Mouse (Mus musculus): Measurements from ENCODE around the gene Pxdn. TPM values are rescaled to one million over a fixed set of nuclear protein-coding genes. Genes with fewer than 3 reads are reported as not detected.

Pxdn gene
- total RNA-seq, 2 experiments from 2014 or later: 34.4 to 53.6 TPM

GRCm38 (mm10) chr12:29951043-29951442 lies 13.6 kb downstream of the Pxdn start:
- intact Hi-C loops (cut with DNase I): no loop called here
- DNase-seq (ENCODE audit: low spot score in 2 of 2): no peak

DNA sequence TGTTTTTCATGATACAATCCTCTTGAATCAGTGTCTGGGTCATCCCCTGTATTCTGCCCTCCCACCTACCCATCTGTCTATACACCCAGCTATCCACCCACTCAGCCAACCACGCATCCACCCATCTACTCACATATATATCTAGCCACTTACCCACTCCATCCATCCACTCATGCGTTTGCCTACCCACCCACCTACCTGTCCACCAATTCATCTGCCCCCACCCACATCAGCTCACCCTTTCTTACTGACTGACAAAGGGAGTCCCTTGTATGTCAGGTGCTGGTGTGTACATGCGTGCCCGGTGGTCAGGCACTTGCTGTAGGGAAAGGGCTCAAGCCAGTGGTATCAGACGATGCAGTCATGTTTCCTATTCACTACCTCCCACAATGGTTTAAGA lies 14.1 kb downstream of the Pxdn start:
- intact Hi-C loops (cut with DNase I): no loop called here

DNA sequence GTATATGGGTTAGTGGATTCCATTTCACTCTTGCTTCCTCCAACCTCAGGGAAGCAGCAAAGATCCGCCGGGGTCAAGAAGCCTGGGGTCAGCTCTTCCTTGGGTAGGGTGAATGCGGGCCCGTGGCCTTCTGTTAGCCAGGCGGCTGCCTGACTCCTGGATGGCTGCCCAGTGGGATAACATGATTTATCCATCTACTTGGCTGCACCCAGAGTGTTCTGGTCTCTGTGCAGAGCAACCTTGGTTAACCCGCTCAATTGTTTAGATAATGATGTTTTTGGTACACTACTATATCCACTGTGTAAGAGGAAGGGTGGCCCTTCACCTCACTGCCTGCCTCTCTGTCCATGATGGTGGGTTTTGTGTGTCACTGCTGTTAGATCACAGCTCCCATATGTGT lies 14.7 kb downstream of the Pxdn start:
- intact Hi-C loops (cut with DNase I): no loop called here
- no peak for DNase-seq (ENCODE audit: low spot score in 2 of 2)

More for the DNA sequence above, 14.1 kb downstream of the Pxdn start:
- no peak for DNase-seq (ENCODE audit: low spot score in 2 of 2)

DNA sequence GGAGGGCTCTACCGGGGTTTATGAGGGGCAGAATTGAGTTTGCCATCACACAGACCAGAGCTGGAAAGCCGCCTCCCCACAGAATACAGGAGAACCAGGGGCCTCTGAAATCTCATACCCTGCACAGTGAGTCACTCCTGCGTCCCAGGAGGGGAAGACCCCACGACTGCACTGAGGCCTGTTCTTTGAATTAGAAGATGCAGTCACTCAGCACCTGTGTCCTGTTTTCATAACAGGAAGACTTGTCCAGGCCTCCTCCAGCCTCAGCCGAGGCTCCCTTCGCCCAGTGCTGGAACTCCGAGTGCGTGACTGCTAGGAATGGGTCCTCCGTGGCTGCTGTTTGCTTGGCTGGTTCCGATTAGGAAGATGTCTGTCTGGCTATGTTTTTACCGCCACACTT lies 16.6 kb downstream of the Pxdn start:
- intact Hi-C loops (cut with DNase I): no loop called here
- DNase-seq (ENCODE audit: low spot score in 2 of 2): no peak

- no peak for DNase-seq (ENCODE audit: low spot score in 2 of 2)
- intact Hi-C loops (cut with DNase I): no loop called here
Measured at GRCm38 (mm10) chr12:29954464-29954863, 17.1 kb downstream of the Pxdn start.

DNA sequence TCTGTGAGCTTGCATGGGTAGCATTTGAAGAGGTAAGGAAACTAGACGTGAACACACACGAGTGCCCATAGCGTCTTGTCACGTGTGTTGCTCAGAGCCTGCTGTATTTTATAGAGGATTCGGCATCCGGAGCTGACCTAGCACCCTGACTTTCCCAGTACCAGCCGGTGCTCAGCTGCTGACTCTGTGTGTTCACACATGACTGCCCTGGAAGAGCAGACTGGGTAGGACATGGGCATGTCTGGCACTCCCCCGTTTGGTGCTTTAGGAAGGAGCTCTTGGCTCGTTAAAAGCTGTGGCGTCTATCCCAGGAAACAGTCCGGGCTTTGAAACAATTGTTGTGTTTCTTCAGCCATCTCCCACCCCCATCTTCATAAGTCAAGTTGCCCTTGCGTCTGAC lies 19.6 kb downstream of the Pxdn start:
- DNase-seq (ENCODE audit: low spot score in 2 of 2): no peak
- intact Hi-C loops (cut with DNase I): no loop called here

DNA sequence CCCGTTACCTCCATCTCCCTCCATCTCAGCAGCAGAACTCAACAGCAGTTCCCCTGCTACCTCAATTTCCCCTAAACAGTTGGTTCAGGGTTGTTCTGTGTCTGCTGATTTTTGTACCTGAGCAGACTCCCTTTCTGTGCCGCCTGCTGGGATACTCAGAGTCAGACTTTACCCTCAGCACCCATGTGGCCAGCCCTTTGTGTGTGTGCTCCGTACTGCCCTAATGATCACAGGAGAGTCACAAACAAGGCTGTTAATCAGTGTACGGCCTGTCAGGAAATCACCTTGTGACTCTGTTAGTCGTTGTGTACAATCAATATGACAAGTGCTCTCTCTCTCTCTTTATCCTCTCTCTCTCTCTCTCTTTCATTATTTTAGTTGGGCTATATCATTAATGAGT lies 21.2 kb downstream of the Pxdn start:
- DNase-seq (ENCODE audit: low spot score in 2 of 2): no peak
- intact Hi-C loops (cut with DNase I): no loop called here

DNA sequence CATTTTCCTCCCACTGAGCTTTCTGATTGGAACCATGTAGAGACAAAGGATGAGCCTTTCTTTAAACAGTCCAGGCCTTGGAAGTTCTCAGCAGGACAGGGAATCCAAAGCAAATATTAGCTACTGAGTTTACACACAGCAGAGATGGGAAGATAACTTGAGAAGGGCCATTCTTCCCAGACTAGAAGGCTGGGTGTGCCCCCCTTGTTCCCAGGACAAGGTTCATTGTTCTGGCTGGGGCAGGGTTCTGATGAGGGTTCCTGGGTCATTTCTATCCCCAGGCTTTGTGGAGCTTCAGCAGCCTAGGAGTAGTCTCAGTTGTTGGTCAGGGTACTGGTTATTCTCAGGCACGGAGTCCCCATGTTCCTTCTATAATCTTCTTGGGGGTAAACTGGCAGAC lies 23.6 kb downstream of the Pxdn start:
- intact Hi-C loops (cut with DNase I): no loop called here
- DNase-seq (ENCODE audit: low spot score in 2 of 2): no peak

DNA sequence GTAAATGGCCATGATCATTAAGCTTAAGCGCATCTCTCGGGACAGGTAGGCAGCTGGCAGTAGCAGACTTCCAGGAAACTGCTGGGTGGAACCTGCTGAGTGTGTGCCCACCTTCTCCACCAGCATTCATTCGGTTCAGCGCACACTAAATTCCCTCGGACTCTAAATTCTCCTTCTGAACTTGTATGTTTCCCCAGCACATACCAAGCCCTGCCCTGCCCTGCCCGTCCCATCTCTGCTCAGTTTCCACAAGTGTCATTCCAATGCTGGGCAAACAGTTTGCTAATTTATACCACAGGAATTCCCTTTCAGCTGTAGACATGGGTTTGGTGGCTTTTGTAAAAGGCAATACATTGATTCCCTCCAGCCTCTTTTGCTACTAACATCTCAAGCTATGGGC lies 27.6 kb downstream of the Pxdn start:
- intact Hi-C loops (cut with DNase I): no loop called here
- DNase-seq (ENCODE audit: low spot score in 2 of 2): no peak

GRCm38 (mm10) chr12:29971795-29972464 lies 34.5 kb downstream of the Pxdn start:
- intact Hi-C loops (cut with DNase I): no loop called here
- DNase-seq (ENCODE audit: low spot score in 2 of 2): no peak

GRCm38 (mm10) chr12:29972533-29972932 lies 35.1 kb downstream of the Pxdn start:
- intact Hi-C loops (cut with DNase I): no loop called here
- DNase-seq (ENCODE audit: low spot score in 2 of 2): no peak

GRCm38 (mm10) chr12:29980076-29980475 lies 42.7 kb downstream of the Pxdn start:
- DNase-seq (ENCODE audit: low spot score in 2 of 2): no peak
- intact Hi-C loops (cut with DNase I): no loop called here

DNA sequence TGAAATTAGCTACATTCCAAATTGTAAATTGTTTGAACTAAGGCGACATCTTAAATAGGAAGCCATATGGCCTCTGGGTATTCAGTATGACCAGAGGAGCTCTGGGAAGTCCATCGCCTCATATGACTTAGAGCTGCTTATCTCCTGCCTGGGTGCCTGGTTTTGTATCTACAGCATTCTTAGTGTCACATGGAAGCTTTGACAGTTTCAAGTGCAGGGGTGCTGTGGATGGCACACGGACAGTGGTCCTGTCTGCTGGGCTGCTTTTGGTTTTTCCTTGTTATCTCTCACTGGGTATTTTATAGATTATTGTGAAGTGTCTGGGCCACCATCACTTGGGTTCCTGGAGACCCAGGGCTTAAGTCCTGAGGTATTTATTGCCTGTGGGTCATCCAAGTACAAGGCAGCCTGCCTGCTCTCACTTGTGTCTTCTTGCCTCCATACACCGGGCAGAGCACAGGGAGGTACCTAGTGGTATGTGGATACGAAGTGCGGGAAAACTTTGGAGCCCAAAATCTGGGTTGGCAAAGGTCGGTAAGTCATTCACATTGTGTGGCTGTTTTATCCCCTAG lies 44.4 kb downstream of the Pxdn start:
- no peak for DNase-seq (ENCODE audit: low spot score in 2 of 2)
- intact Hi-C loops (cut with DNase I): no loop called here

DNA sequence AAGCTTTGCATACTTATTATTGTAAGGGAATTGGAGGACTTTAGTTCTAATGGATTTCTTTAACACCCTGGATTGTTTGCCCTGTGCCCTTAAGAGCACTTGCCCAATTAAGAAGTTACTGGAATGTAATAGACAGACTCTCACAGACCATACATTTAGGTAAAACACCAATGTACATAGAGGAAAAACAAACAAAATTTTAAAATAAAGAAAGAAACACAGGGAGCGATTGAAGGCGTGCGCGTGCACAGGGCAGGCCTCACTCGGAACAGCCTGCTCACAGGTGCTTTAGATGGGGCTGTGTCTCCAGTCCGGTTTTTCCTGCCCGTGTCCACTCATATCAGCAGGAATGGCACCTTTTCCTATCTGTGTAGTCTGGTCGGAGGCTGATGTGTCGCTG lies 45.8 kb downstream of the Pxdn start:
- no peak for DNase-seq (ENCODE audit: low spot score in 2 of 2)
- intact Hi-C loops (cut with DNase I): no loop called here

GRCm38 (mm10) chr12:29985126-29985525 lies 47.7 kb downstream of the Pxdn start:
- intact Hi-C loops (cut with DNase I): no loop called here
- DNase-seq (ENCODE audit: low spot score in 2 of 2): no peak

DNA sequence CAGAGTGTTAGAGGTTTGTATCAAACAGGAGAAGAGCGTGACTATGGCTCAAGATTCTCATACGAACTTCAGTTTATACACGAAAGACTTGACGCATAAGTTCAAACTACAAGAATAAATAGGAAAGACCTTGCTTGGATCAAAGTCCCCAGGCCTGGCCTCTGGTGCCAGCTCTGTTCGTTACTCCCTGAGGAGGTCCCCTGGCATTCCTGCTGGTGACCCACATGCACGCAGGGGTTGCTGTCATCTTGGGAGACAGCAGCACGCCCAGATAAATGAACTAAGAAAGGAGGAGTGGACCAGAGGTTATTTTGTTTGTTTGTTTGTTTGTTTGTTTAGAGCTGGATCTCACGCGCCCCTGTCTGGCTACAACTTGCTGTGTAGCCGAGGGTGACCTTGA lies 48.8 kb downstream of the Pxdn start:
- intact Hi-C loops (cut with DNase I): no loop called here
- no peak for DNase-seq (ENCODE audit: low spot score in 2 of 2)

GRCm38 (mm10) chr12:29998895-29999294 lies 61.5 kb downstream of the Pxdn start:
- DNase-seq (ENCODE audit: low spot score in 2 of 2): no peak
- intact Hi-C loops (cut with DNase I): no loop called here

GRCm38 (mm10) chr12:30001951-30002350 lies 64.5 kb downstream of the Pxdn start:
- no peak for DNase-seq (ENCODE audit: low spot score in 2 of 2)
- intact Hi-C loops (cut with DNase I): no loop called here

DNA sequence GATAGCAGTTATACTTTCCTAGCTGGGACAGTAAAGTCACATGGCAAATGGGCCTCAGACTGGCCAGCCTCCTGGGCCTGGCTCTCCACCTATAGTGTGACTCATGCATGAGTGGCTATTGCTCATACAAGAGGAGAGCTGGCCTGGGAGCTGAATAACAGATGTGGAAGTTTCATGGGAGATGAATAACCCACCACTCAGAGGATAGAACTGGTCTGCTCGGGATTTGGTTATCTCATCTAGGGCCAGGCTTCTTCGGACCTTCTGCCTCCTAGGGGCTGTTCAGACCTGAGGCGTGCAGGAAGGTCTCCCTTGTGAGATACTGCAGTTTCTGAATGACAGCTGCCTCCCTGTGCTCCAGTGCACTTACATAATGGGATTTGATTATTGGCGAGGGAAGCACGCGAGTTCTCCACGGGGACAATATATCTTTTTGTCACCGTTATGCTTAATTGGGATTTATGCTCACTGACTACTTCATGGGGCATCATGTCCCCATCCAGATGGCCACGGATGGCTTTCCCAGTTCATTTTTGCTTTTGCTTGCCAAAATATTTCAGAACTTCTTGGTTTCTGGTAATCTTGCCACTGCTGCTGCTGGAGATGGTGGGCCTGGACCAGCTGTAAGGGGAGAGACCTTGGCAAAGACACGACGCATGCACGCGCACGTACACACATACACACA lies 66.4 kb downstream of the Pxdn start:
- intact Hi-C loops (cut with DNase I): no loop called here
- DNase-seq (ENCODE audit: low spot score in 2 of 2): no peak

DNA sequence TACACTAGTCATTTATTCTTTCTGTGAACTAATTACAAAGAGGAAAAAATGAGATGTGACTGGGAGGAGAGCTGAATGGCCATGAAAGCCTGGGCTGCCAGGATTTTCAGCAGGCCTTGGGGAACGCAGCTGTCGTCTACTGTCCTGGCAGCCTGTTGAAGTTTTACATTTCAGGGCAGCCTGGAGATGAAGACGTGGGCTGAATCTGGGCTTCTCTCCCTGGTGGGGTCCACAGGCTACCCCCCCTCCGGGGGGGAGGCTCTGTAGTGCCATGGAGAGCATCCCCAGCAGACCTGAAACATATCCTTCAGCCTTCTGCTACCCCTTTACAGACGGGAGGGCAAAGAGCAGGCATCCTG lies 66.9 kb downstream of the Pxdn start:
- no peak for DNase-seq (ENCODE audit: low spot score in 2 of 2)
- intact Hi-C loops (cut with DNase I): no loop called here

DNA sequence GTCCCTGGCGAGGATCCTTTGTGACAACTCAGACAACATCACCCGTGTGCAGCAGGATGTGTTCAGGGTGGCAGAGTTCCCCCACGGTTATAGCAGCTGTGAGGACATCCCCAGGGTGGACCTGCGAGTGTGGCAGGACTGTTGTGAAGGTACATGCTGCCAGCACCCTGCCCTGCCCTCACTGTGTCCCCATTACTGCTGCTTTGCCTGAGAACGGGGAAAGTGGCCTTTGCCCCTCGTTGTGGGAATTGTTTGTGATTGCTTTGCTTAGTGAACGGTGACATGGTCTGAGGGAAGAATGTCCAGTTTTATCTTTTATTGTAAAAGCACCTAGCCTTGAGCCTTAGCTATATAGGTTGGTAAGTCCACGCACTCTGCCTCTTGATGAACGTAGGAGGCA lies 69.2 kb downstream of the Pxdn start:
- no peak for DNase-seq (ENCODE audit: low spot score in 2 of 2)
- intact Hi-C loops (cut with DNase I): no loop called here

All from left cerebral cortex, postnatal 36 days (tissue).